Mouse (Mus musculus): Measurements from ENCODE around the gene Mcm3.

GRCm38 (mm10) chr1:20754439-20754838 lies 65.7 kb downstream of the Mcm3 start:
- TF ChIP-seq CTCF (IDR thresholded peaks at IDR 0.05; ENCODE audit: low read depth) (no peak), EP300 (optimal IDR thresholded peaks at IDR 0.05) (no peak)

All from stomach, postnatal 0 days (tissue).